Mouse (Mus musculus): ENCODE measurements around the gene Hdhd5. TPM values are rescaled to one million over a fixed set of nuclear protein-coding genes. Genes with fewer than 3 reads are reported as not detected.

The Hdhd5 gene
- polyA plus RNA-seq, 1 experiment: 4.8 TPM

DNA sequence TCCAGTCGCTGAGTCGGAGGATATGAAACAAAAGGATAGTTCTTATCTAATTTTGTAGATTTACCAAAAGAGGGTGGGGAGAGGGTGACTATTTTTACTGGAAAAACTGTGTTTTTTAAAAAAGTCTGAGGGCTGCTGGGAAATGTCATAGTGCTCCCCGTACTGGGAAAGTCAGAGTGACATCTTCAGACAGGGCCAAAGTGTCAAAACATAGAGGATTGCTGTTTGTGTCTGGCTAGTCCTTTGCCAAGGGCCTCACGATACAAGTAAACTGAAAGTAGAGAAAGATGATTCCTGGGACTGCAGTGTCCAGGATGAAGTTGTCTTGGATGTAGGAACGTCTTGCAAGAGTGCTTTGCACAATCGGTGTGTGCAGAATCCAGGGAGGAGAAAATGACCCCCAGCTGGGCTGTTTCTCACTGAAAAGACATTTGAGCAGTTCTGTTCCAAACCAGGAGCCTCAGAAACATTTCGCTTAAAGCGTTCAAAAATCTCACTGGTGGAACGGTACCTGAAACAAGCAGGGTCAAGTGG, 66.6 kb downstream of the Hdhd5 start:
- H3K9me3 ChIP-seq: no peaks in the 10 kb centered on the region
- H3K27me3 ChIP-seq (replicated peaks): peaks cover 3% of the 10 kb centered on the region
- peaks cover 2% of the 10 kb centered on the region for H3K36me3 ChIP-seq (replicated peaks; ENCODE audit: low read length)
- no peak for TF ChIP-seq GATA1 (IDR thresholded peaks at IDR 0.05; ENCODE audit: borderline replicate concordance, low read length)
- no peak for TF ChIP-seq FLI1 (IDR thresholded peaks at IDR 0.05; ENCODE audit: low read length)
- H3K4me1 ChIP-seq: peaks cover 64% of the 10 kb centered on the region
- peak overlapping the region; percentile 96 for H3K4me3 ChIP-seq (replicated peaks)

DNA sequence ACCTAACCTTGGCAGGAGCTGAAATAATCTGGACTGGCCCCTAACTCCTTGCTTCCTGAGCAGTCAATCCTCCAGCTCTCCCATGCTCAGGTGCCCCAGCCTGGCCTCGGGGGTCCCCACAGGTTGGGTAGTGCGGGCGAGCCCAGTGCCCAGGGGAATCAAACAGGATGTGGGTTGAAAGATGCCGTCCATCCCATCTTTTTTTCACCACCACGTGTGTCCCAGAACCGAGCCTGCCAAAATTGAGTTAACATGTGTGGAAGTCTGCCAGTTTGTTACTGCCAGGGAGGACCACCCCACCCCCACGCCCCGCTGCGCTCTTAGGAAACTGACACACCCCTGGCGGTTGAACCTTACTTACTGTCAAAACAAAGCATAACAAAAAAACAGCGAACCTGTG, 67.2 kb downstream of the Hdhd5 start:
- Histone ChIP-seq H3K4me3 (replicated peaks) (peak overlapping the region; percentile 96), H3K36me3 (replicated peaks; ENCODE audit: low read length) (peaks cover 2% of the 10 kb centered on the region), H3K9me3 (no peaks in the 10 kb centered on the region), H3K4me1 (peaks cover 60% of the 10 kb centered on the region), H3K27me3 (replicated peaks) (peaks cover 3% of the 10 kb centered on the region)
- TF ChIP-seq GATA1 (IDR thresholded peaks at IDR 0.05; ENCODE audit: borderline replicate concordance, low read length) (no peak), FLI1 (IDR thresholded peaks at IDR 0.05; ENCODE audit: low read length) (no peak)

DNA sequence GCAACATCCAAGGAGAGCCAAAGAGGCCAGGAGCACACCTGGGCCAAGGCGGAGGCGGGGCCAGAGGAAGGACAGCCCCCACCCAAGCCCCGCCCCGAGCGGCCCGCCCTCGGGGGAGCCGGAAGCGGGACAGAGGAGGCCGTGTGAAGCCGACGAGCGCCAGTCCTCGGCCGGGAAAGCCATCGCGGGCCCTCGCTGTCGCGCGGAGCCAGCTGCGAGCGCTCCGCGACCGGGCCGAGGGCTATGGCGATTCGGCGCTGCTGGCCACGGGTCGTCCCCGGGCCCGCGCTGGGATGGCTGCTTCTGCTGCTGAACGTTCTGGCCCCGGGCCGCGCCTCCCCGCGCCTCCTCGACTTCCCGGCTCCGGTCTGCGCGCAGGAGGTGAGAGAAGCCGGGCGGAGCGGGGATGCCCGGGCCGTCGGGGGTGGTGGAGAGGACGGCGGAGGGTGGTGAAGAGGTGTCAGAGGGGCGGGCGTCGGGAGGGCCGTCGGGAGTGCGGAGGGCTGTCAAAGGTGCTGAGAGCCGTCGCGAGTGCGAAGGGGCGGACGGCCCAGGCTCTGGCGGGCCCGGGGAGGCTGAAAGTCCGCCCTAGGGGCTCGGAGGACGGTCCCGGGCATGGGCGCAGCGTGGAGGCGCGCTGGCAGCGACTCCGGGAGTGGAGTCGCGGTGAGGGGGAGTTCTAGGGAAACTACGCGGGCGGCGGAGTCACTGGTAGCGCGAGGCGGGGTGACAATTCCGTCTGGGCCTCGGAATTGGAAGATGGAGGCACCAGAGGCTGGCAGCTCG, 67.8 kb downstream of the Hdhd5 start, which contains the start of gene Il17ra:
Il17ra (plus strand) TSS at position 162 of the 786 bp plus-strand sequence.
- H3K4me1 ChIP-seq: peaks cover 56% of the 10 kb centered on the region
- H3K27me3 ChIP-seq (replicated peaks): peaks cover 3% of the 10 kb centered on the region
- peaks cover under 1% of the 10 kb centered on the region for H3K36me3 ChIP-seq (replicated peaks; ENCODE audit: low read length)
- H3K4me3 ChIP-seq (replicated peaks): peak within 1 kb of the TSS; percentile 96
- no peaks in the 10 kb centered on the region for H3K9me3 ChIP-seq
- TF ChIP-seq FLI1 (IDR thresholded peaks at IDR 0.05; ENCODE audit: low read length): no peak
- no peak for TF ChIP-seq GATA1 (IDR thresholded peaks at IDR 0.05; ENCODE audit: borderline replicate concordance, low read length)

DNA sequence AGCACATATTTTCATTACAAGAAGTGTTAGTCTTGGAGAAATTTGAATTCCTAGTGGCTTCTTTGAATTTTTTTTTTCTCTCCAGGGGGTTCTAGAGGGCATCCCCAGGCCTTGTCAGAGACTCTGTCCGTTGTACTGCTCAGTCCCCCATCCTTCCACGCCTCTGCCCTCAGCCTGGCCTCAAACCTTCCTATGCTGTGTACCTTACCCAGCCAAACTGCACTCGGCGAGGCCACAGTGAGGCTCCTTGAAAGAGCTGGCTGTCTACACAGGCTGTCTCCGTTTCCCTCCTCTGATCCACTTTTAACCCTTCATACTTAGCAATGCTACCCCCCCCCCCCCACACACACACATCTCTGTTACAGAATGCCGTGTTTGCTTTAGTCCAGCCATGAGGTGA, 68.9 kb downstream of the Hdhd5 start:
- H3K9me3 ChIP-seq: no peaks in the 10 kb centered on the region
- H3K36me3 ChIP-seq (replicated peaks; ENCODE audit: low read length): no peaks in the 10 kb centered on the region
- peaks cover 3% of the 10 kb centered on the region for H3K27me3 ChIP-seq (replicated peaks)
- TF ChIP-seq GATA1 (IDR thresholded peaks at IDR 0.05; ENCODE audit: borderline replicate concordance, low read length): no peak
- H3K4me3 ChIP-seq (replicated peaks): peak overlapping the region; percentile 38
- peaks cover 46% of the 10 kb centered on the region for H3K4me1 ChIP-seq

DNA sequence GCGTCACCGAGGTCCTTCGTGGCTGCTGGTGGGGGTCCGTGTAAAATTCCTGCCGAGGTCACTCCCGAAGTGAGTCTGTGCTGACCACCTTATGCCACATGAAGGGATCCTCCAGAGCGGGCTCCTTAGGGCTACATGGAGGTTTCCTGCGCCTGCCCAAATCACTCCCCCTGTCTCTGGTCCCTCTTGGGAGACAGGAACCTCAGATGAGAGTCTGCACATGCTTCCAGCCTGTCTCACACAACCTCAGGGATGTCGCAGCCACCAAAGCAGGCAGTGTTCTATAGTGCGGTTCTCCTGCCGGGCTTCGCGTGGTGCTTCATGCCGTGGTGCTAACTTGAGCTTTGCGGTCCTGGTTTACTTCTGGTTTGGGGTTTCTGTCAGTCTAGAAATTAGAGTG, 69.9 kb downstream of the Hdhd5 start:
- Histone ChIP-seq H3K4me3 (replicated peaks) (no peak overlapping the region), H3K4me1 (peaks cover 35% of the 10 kb centered on the region), H3K27me3 (replicated peaks) (peaks cover 3% of the 10 kb centered on the region), H3K9me3 (no peaks in the 10 kb centered on the region), H3K36me3 (replicated peaks; ENCODE audit: low read length) (no peaks in the 10 kb centered on the region)
- TF ChIP-seq FLI1 (IDR thresholded peaks at IDR 0.05; ENCODE audit: low read length) (no peak), GATA1 (IDR thresholded peaks at IDR 0.05; ENCODE audit: borderline replicate concordance, low read length) (no peak)

Other genes starting within 250 kb of the Hdhd5 start
- not detected in 2 replicates for gene D330020A13Rik, start 237.0 kb downstream of the Hdhd5 start, polyA plus RNA-seq (2012; ENCODE audit: insufficient read depth, low replicate concordance)
- 0.03 and 0.61 TPM in 2 replicates for gene B4galnt3, start 236.8 kb downstream of the Hdhd5 start, polyA plus RNA-seq (2012; ENCODE audit: insufficient read depth, low replicate concordance)
- 1.7 and 4.6 TPM in 2 replicates for gene Kdm5a, start 167.2 kb downstream of the Hdhd5 start, polyA plus RNA-seq (2012; ENCODE audit: insufficient read depth, low replicate concordance)
- 0.91 and 3.4 TPM in 2 replicates for gene Ccdc77, start 166.9 kb downstream of the Hdhd5 start, polyA plus RNA-seq (2012; ENCODE audit: insufficient read depth, low replicate concordance)
- 8.7 and 11.2 TPM in 2 replicates for gene Il17ra, start 68.1 kb downstream of the Hdhd5 start, polyA plus RNA-seq (2012; ENCODE audit: insufficient read depth, low replicate concordance)
- gene Tmem121b, start 37.5 kb downstream of the Hdhd5 start, polyA plus RNA-seq (2012; ENCODE audit: insufficient read depth, low replicate concordance): 1.1 TPM in 1 of 2 replicates, not detected in the other
- gene Cecr2, start 135.1 kb upstream of the Hdhd5 start, polyA plus RNA-seq (2012; ENCODE audit: insufficient read depth, low replicate concordance): not detected in 2 replicates
- gene Slc25a18, start 242.3 kb upstream of the Hdhd5 start, polyA plus RNA-seq (2012; ENCODE audit: insufficient read depth, low replicate concordance): not detected in 2 replicates

Data from megakaryocyte, embryonic 14.5 days (primary cell).